Mouse (Mus musculus) thymus, adult 2 months (tissue): ENCODE measurements around the gene Peli1.

Experiments
- CTCF ChIP-seq: fragments of 200-500 bp; IDR thresholded peaks from 2 replicates; pipeline ENCODE4 v1.5.1; 2012; ENCODE audit warnings: mild to moderate bottlenecking, control low read depth, low read length, moderate library complexity, borderline replicate concordance; ENCODE audit not compliant: control insufficient read depth, poor library complexity, insufficient read depth; ENCODE audit errors: extremely low read depth
- POLR2A ChIP-seq: fragments of 200-500 bp; IDR thresholded peaks from 2 replicates; pipeline ENCODE4 v1.6.1; 2012; ENCODE audit warnings: mild to moderate bottlenecking, low read length, control low read depth, moderate library complexity; ENCODE audit not compliant: control insufficient read depth, poor library complexity, insufficient read depth; ENCODE audit errors: extremely low read depth

GRCm38 (mm10) chr11:21141755-21142154, 50.7 kb downstream of the Peli1 start:
- TF ChIP-seq CTCF (no peak), POLR2A (no peak)
